In genomic region chr13:64020902-64021311, GRCm38 (mm10) we compare ENCODE assay signal across 8 mouse cellular contexts.
DNase-seq lines count a peak whose midpoint lies in the region; ATAC-seq and TF ChIP-seq lines count a peak whose summit lies in the region.

No protein-coding gene starts in this region.

- ATAC-seq in heart, embryonic 12.5 days (ENCODE audit: insufficient number of reproducible peaks, low FRiP score), result peak; percentile 82
- ATAC-seq in stomach, postnatal 0 days (ENCODE audit: low FRiP score, low TSS enrichment), result peak; percentile 92

- H3K9ac ChIP-seq in heart, embryonic 12.5 days, result no peak overlapping the region
- H3K9ac ChIP-seq in stomach, postnatal 0 days (ENCODE audit: low read length), result no peak overlapping the region

- no peak overlapping the region; the same call in 1 of the 2 replicates for H3K27ac ChIP-seq in heart, embryonic 12.5 days (ENCODE audit: poor library complexity, severe bottlenecking)
- H3K27ac ChIP-seq in stomach, postnatal 0 days (replicated peaks), result peak overlapping the region; percentile 58

- 28% methylated on average over 7 of the region's 7 CpGs for WGBS in heart, embryonic 12.5 days
- 28% methylated on average over 7 of the region's 7 CpGs for WGBS in stomach, postnatal 0 days

- H3K4me3 ChIP-seq in heart, embryonic 12.5 days, result no peak overlapping the region
- no peak overlapping the region for H3K4me3 ChIP-seq in stomach, postnatal 0 days (ENCODE audit: low read depth, low read length)

- H3K4me1 ChIP-seq in heart, embryonic 12.5 days (replicated peaks), result peaks cover 10% of the 10 kb centered on the region
- H3K4me1 ChIP-seq in stomach, postnatal 0 days (replicated peaks; ENCODE audit: control insufficient read depth, insufficient read depth), result no peaks in the 10 kb centered on the region; the same call in 1 of the 2 replicates

- H3K36me3 ChIP-seq in heart, embryonic 12.5 days, result no peaks in the 10 kb centered on the region
- no peaks in the 10 kb centered on the region for H3K36me3 ChIP-seq in stomach, postnatal 0 days (ENCODE audit: control insufficient read depth, insufficient read depth, low read length)

- DNase-seq in heart, adult 11 months, result peak; percentile 96
- DNase-seq in heart, adult 8-10 months (ENCODE audit: low spot score), result no peak
- DNase-seq in embryo, embryonic 9.5 days (ENCODE audit: extremely low spot score), result peak; percentile 84
- peak; percentile 87 for DNase-seq in layer of hippocampus, adult 9-11 months
- DNase-seq in lung, postnatal 4 days, result peak; percentile 52 to 78
- DNase-seq in stomach, postnatal 0 days (ENCODE audit: low spot score), result peak; percentile 24
- DNase-seq in ovary, postnatal 14 days (ENCODE audit: low spot score), result no peak

- H3K9me3 ChIP-seq in heart, embryonic 12.5 days (replicated peaks), result no peaks in the 10 kb centered on the region
- no peaks in the 10 kb centered on the region for H3K9me3 ChIP-seq in stomach, postnatal 0 days (ENCODE audit: control insufficient read depth, low read length)

- no peaks in the 10 kb centered on the region for H3K27me3 ChIP-seq in heart, embryonic 12.5 days (replicated peaks)
- H3K27me3 ChIP-seq in stomach, postnatal 0 days (ENCODE audit: control insufficient read depth, insufficient read depth, low read length), result no peaks in the 10 kb centered on the region

- peak overlapping the region; percentile 38 for H3K4me2 ChIP-seq in heart, embryonic 12.5 days
- H3K4me2 ChIP-seq in stomach, postnatal 0 days (replicated peaks; ENCODE audit: low read depth), result no peak overlapping the region

- no peak for TF ChIP-seq EP300 in stomach, postnatal 0 days (optimal IDR thresholded peaks at IDR 0.05)

- TF ChIP-seq CTCF in stomach, postnatal 0 days (IDR thresholded peaks at IDR 0.05; ENCODE audit: low read depth), result peak; percentile 22; the same call in 1 of the 2 replicates

Comparison
In these comparisons a context has a peak if more than half of its experiments do, and no peak if none do; other contexts are left out.
1. DNase-seq: peak in heart, adult 11 months (single experiment), embryo, embryonic 9.5 days (single experiment), layer of hippocampus, adult 9-11 months (single experiment), lung, postnatal 4 days (2 of 2) and stomach, postnatal 0 days (single experiment); none in heart, adult 8-10 months (single experiment) and ovary, postnatal 14 days (single experiment).